23 mouse cellular contexts compared by ENCODE assay signal in the genomic region with DNA sequence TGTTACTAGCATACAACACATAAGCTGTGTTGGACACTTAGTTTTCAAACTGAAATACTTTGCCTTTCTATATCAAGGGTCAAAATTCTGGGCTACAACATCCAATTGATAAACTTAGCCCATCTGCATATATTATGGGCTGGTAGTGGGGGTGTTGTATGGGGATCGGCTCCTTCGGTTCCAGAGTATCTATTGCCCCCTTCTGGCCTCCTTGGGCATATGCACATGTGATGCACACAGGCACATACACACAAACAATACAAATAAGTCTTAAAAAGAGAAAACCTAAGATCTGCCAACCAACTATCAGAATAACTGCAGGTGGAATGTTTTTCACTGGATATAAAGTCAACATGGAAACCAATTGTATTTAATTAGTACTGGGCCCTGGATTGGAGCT. TPM values are rescaled to one million over a fixed set of nuclear protein-coding genes. Genes with fewer than 3 reads are reported as not detected.
A peak's percentile ranks its signal among the peaks of the same experiment; 100 is the strongest.
DNase-seq lines count a peak whose midpoint lies in the region; ATAC-seq and TF ChIP-seq lines count a peak whose summit lies in the region.
"Had no signal": no experiment of that assay in that cellular context is flagged by ENCODE, and none has a peak within 500 bp of the region (broad histone marks: within the 10 kb centered on the region; RNA-seq: fewer than 3 reads in every experiment).

No protein-coding gene starts in this region.

- no peak for TF ChIP-seq POLR2A in small intestine, adult 2 months (IDR thresholded peaks at IDR 0.05; ENCODE audit: low read depth, low read length)

- 80% methylated on average over 2 of the region's 2 CpGs for WGBS in lung, embryonic 14.5 days
- WGBS in small intestine, adult 2 months, result 91% methylated on average over 2 of the region's 2 CpGs

- H3K4me1 ChIP-seq in lung, embryonic 14.5 days (ENCODE audit: insufficient read depth), result no peaks in the 10 kb centered on the region
- H3K4me1 ChIP-seq in small intestine, adult 2 months (ENCODE audit: control insufficient read depth, insufficient read depth, insufficient read length, low read length), result no peaks in the 10 kb centered on the region
- H3K4me1 ChIP-seq: embryonic facial prominence, embryonic 10.5 days; forebrain, embryonic 15.5 days; neural tube, embryonic 15.5 days had no signal

- no peak overlapping the region for H3K9ac ChIP-seq in lung, embryonic 14.5 days
- H3K9ac ChIP-seq: forebrain, embryonic 15.5 days; neural tube, embryonic 15.5 days had no signal

- H3K27ac ChIP-seq in gastrocnemius, adult 2 months, result no peak overlapping the region
- H3K27ac ChIP-seq in lung, embryonic 14.5 days (ENCODE audit: low read depth), result no peak overlapping the region
- no peak overlapping the region for H3K27ac ChIP-seq in small intestine, adult 2 months (ENCODE audit: insufficient read depth, low read depth, low read length)
- H3K27ac ChIP-seq: embryonic facial prominence, embryonic 10.5 days; forebrain, embryonic 15.5 days; hindbrain, embryonic 10.5 days; neural tube, embryonic 15.5 days had no signal

- no peak overlapping the region for H3K4me2 ChIP-seq in lung, embryonic 14.5 days
- H3K4me2 ChIP-seq: forebrain, embryonic 15.5 days; neural tube, embryonic 15.5 days had no signal

- H3K4me3 ChIP-seq in gastrocnemius, adult 2 months, result no peak overlapping the region
- no peak overlapping the region for H3K4me3 ChIP-seq in lung, embryonic 14.5 days (ENCODE audit: low read depth, low read length)
- no peak overlapping the region for H3K4me3 ChIP-seq in small intestine, adult 2 months (ENCODE audit: low read depth, low read length)
- H3K4me3 ChIP-seq: embryonic facial prominence, embryonic 10.5 days; forebrain, embryonic 15.5 days; hindbrain, embryonic 10.5 days; neural tube, embryonic 15.5 days had no signal

- intact Hi-C loops in gastrocnemius, adult 2 months (cut with DNase I), result loop anchor here (5.0 kb wide), 1 partner anchor 64 kb away; no protein-coding TSS in a partner anchor
- intact Hi-C loops in gastrocnemius, postnatal 14 days (cut with DNase I; ENCODE audit: low total_unique reads), result loop anchor here (5.0 kb wide), 1 partner anchor 49 kb away; no protein-coding TSS in a partner anchor

- no peak for DNase-seq in gastrocnemius, adult 2 months
- no peak for DNase-seq in gastrocnemius, postnatal 14 days
- no peak for DNase-seq in lung, embryonic 14.5 days
- DNase-seq in lung, postnatal 10 days, result no peak
- DNase-seq in R1 (ENCODE audit: low read depth, low spot score), result peak; percentile 58
- no peak for DNase-seq in layer of hippocampus, adult 9-10 months (ENCODE audit: low spot score)
- DNase-seq in kidney, adult 8-10 months, result no peak
- DNase-seq: adrenal gland, adult 8-10 months; cerebellum, adult 18-20 months; cerebellum, postnatal 36 days; kidney, postnatal 25 days; lung, postnatal 14 days had no signal

- no peak for ATAC-seq in lung, embryonic 14.5 days (ENCODE audit: insufficient read depth)
- ATAC-seq: forebrain, embryonic 15.5 days; inflammation-experienced regulatory T-cells, adult 6 months had no signal

- no peaks in the 10 kb centered on the region for H3K9me3 ChIP-seq in lung, embryonic 14.5 days (ENCODE audit: low read depth, low read length)
- H3K9me3 ChIP-seq: embryonic facial prominence, embryonic 10.5 days; forebrain, embryonic 15.5 days; hindbrain, embryonic 10.5 days; neural tube, embryonic 15.5 days had no signal

- H3K27me3 ChIP-seq in lung, embryonic 14.5 days (ENCODE audit: insufficient read depth, low read length), result no peaks in the 10 kb centered on the region
- no peaks in the 10 kb centered on the region for H3K27me3 ChIP-seq in small intestine, adult 2 months (ENCODE audit: control insufficient read depth, insufficient read depth, low read length)
- H3K27me3 ChIP-seq: forebrain, embryonic 15.5 days; neural tube, embryonic 15.5 days had no signal

- H3K36me3 ChIP-seq in lung, embryonic 14.5 days (ENCODE audit: insufficient read depth), result no peaks in the 10 kb centered on the region
- H3K36me3 ChIP-seq in small intestine, adult 2 months (ENCODE audit: control insufficient read depth, insufficient read depth, low read length), result no peaks in the 10 kb centered on the region
- H3K36me3 ChIP-seq: embryonic facial prominence, embryonic 10.5 days; forebrain, embryonic 15.5 days; G1E; hindbrain, embryonic 10.5 days; neural tube, embryonic 15.5 days had no signal

- peak; percentile 24; the same call in 1 of the 2 replicates for TF ChIP-seq CTCF in gastrocnemius, adult 2 months (IDR thresholded peaks at IDR 0.05)
- peak; percentile 8; the same call in 1 of the 2 replicates for TF ChIP-seq CTCF in lung, embryonic 14.5 days (IDR thresholded peaks at IDR 0.05; ENCODE audit: low read depth)
- peak; percentile 24; the same call in 1 of the 2 replicates for TF ChIP-seq CTCF in small intestine, adult 2 months (IDR thresholded peaks at IDR 0.05; ENCODE audit: extremely low read depth, insufficient read length, insufficient replicate concordance, low read depth, low read length)

RNA-seq across cellular contexts. Expression of a gene that starts 10.0 kb away (rescaled TPM):
- total RNA-seq in gastrocnemius, adult 2 months (2021), result 1 to 10 TPM; 1.3 to 1.7 TPM
- total RNA-seq in gastrocnemius, postnatal 14 days (2021), result 1 to 10 TPM; 2.1 to 2.5 TPM
- polyA plus RNA-seq in lung, embryonic 14.5 days (2014; fragmentation: Nextera tagmentation; extraction: Ambion mirVana), result 10.1 and 11.0 TPM in 2 replicates
- 3.6 and 5.0 TPM in 2 replicates for polyA plus RNA-seq in small intestine, adult 2 months (2012; rRNA removed)

RNA-seq across cellular contexts. Expression of a gene that starts 21.9 kb away (rescaled TPM):
- total RNA-seq in gastrocnemius, adult 2 months (2021), result not detected
- not detected for total RNA-seq in gastrocnemius, postnatal 14 days (2021)
- polyA plus RNA-seq in lung, embryonic 14.5 days (2014; fragmentation: Nextera tagmentation; extraction: Ambion mirVana), result not detected in 2 replicates
- polyA plus RNA-seq in small intestine, adult 2 months (2012; rRNA removed), result 566 and 2,950 TPM in 2 replicates
- total RNA-seq: adrenal gland, adult 8-10 months; G1E; granulocyte monocyte progenitor cell, adult 5-6 weeks; layer of hippocampus, postnatal 25 days; left cerebral cortex, postnatal 36 days; liver, adult 2 months had no signal
- polyA plus RNA-seq: embryonic facial prominence, embryonic 10.5 days; forebrain, embryonic 15.5 days; G1E; hindbrain, embryonic 10.5 days; inflammation-experienced regulatory T-cells, adult 6 months; liver, adult 2 months; neural tube, embryonic 15.5 days had no signal

RNA-seq across cellular contexts. Expression of a gene that starts 45.8 kb away (rescaled TPM):
- under 1 TPM; 0.10 to 0.11 TPM for total RNA-seq in gastrocnemius, adult 2 months (2021)
- total RNA-seq in gastrocnemius, postnatal 14 days (2021), result not detected
- polyA plus RNA-seq in lung, embryonic 14.5 days (2014; fragmentation: Nextera tagmentation; extraction: Ambion mirVana), result 0.31 TPM in 1 of 2 replicates, not detected in the other
- polyA plus RNA-seq in small intestine, adult 2 months (2012; rRNA removed), result 1.2 and 2.0 TPM in 2 replicates
- total RNA-seq: layer of hippocampus, postnatal 25 days; left cerebral cortex, postnatal 36 days had no signal
- polyA plus RNA-seq: embryonic facial prominence, embryonic 10.5 days; forebrain, embryonic 15.5 days; G1E; hindbrain, embryonic 10.5 days had no signal
